In genomic region chr2:35044956-35045355, GRCm38 (mm10) we compare ENCODE assay signal across 8 mouse cellular contexts. TPM values are rescaled to one million over a fixed set of nuclear protein-coding genes. Genes with fewer than 3 reads are reported as not detected.
A peak's percentile ranks its signal among the peaks of the same experiment; 100 is the strongest.
DNase-seq lines count a peak whose midpoint lies in the region; ATAC-seq and TF ChIP-seq lines count a peak whose summit lies in the region.

No protein-coding gene starts in this region.

- no peak for ATAC-seq in lung, embryonic 14.5 days (ENCODE audit: insufficient read depth)
- no peak for ATAC-seq in forebrain, embryonic 13.5 days

- no peaks in the 10 kb centered on the region for H3K4me1 ChIP-seq in heart, embryonic 10.5 days
- no peaks in the 10 kb centered on the region for H3K4me1 ChIP-seq in embryonic facial prominence, embryonic 10.5 days
- H3K4me1 ChIP-seq in lung, embryonic 14.5 days (ENCODE audit: insufficient read depth): no peaks in the 10 kb centered on the region
- H3K4me1 ChIP-seq in forebrain, embryonic 13.5 days: no peaks in the 10 kb centered on the region

- no peaks in the 10 kb centered on the region for H3K36me3 ChIP-seq in heart, embryonic 10.5 days
- no peaks in the 10 kb centered on the region for H3K36me3 ChIP-seq in embryonic facial prominence, embryonic 10.5 days (replicated peaks)
- no peaks in the 10 kb centered on the region for H3K36me3 ChIP-seq in lung, embryonic 14.5 days (ENCODE audit: insufficient read depth)
- H3K36me3 ChIP-seq in forebrain, embryonic 13.5 days (ENCODE audit: poor library complexity, severe bottlenecking): no peaks in the 10 kb centered on the region

- no peaks in the 10 kb centered on the region for H3K27me3 ChIP-seq in heart, embryonic 10.5 days (ENCODE audit: insufficient read depth, poor library complexity, severe bottlenecking)
- H3K27me3 ChIP-seq in embryonic facial prominence, embryonic 10.5 days (replicated peaks; ENCODE audit: low read depth, poor library complexity, severe bottlenecking): no peaks in the 10 kb centered on the region
- H3K27me3 ChIP-seq in lung, embryonic 14.5 days (ENCODE audit: insufficient read depth, low read length): no peaks in the 10 kb centered on the region
- no peaks in the 10 kb centered on the region for H3K27me3 ChIP-seq in forebrain, embryonic 13.5 days

- 63% methylated on average over 2 of the region's 2 CpGs for WGBS in heart, embryonic 10.5 days
- WGBS in embryonic facial prominence, embryonic 10.5 days: 75% methylated on average over 2 of the region's 2 CpGs
- 73% methylated on average over 2 of the region's 2 CpGs for WGBS in lung, embryonic 14.5 days
- 83% methylated on average over 2 of the region's 2 CpGs for WGBS in forebrain, embryonic 13.5 days

- peak; percentile 80 for DNase-seq in heart, adult 11 months
- DNase-seq in heart, embryonic 10.5 days (ENCODE audit: low spot score): no peak
- DNase-seq in urinary bladder, postnatal 14 days (ENCODE audit: low spot score): peak; percentile 15
- no peak for DNase-seq in urinary bladder, adult 2 months (ENCODE audit: low spot score)
- DNase-seq in embryonic facial prominence, embryonic 10.5 days (ENCODE audit: low spot score): peak; percentile 21
- DNase-seq in lung, embryonic 14.5 days: peak; percentile 84
- no peak for DNase-seq in ovary, postnatal 36 days (ENCODE audit: low spot score)

- no peak overlapping the region for H3K4me3 ChIP-seq in heart, embryonic 10.5 days
- H3K4me3 ChIP-seq in embryonic facial prominence, embryonic 10.5 days: no peak overlapping the region
- no peak overlapping the region for H3K4me3 ChIP-seq in lung, embryonic 14.5 days (ENCODE audit: low read depth, low read length)
- H3K4me3 ChIP-seq in forebrain, embryonic 13.5 days: no peak overlapping the region

- H3K9ac ChIP-seq in lung, embryonic 14.5 days: no peak overlapping the region
- H3K9ac ChIP-seq in forebrain, embryonic 13.5 days: no peak overlapping the region

- H3K9me3 ChIP-seq in heart, embryonic 10.5 days: no peaks in the 10 kb centered on the region
- H3K9me3 ChIP-seq in embryonic facial prominence, embryonic 10.5 days: 0 out of 2 replicates have a peak, but pooled peaks cover 4% of the 10 kb centered on the region
- H3K9me3 ChIP-seq in lung, embryonic 14.5 days (ENCODE audit: low read depth, low read length): no peaks in the 10 kb centered on the region
- peaks cover 4% of the 10 kb centered on the region for H3K9me3 ChIP-seq in forebrain, embryonic 13.5 days (replicated peaks)

- TF ChIP-seq CTCF in lung, embryonic 14.5 days (IDR thresholded peaks at IDR 0.05; ENCODE audit: low read depth): peak; percentile 79

- no peak overlapping the region for H3K27ac ChIP-seq in heart, embryonic 10.5 days
- no peak overlapping the region for H3K27ac ChIP-seq in embryonic facial prominence, embryonic 10.5 days (replicated peaks)
- no peak overlapping the region for H3K27ac ChIP-seq in lung, embryonic 14.5 days (ENCODE audit: low read depth)
- H3K27ac ChIP-seq in forebrain, embryonic 13.5 days: no peak overlapping the region

- H3K4me2 ChIP-seq in lung, embryonic 14.5 days: no peak overlapping the region
- H3K4me2 ChIP-seq in forebrain, embryonic 13.5 days: no peak overlapping the region

RNA-seq across cellular contexts. Expression of gene Hc, which starts 16.3 kb away (rescaled TPM):
- 0.31 TPM in 1 of 2 replicates, not detected in the other for polyA plus RNA-seq in heart, embryonic 10.5 days (2016; fragmentation: Nextera tagmentation; extraction: Ambion mirVana)
- 0.40 and 0.56 TPM in 2 replicates for polyA plus RNA-seq in urinary bladder, adult 2 months (2012; rRNA removed)
- polyA plus RNA-seq in embryonic facial prominence, embryonic 10.5 days (2016; fragmentation: Nextera tagmentation; extraction: Ambion mirVana): 0.10 and 0.17 TPM in 2 replicates
- polyA plus RNA-seq in lung, embryonic 14.5 days (2014; fragmentation: Nextera tagmentation; extraction: Ambion mirVana): 0.49 and 1.5 TPM in 2 replicates
- 0.35 and 0.36 TPM in 2 replicates for polyA plus RNA-seq in forebrain, embryonic 13.5 days (2015; fragmentation: Nextera tagmentation; extraction: Ambion mirVana)

RNA-seq across cellular contexts. Expression of gene AI182371, which starts 56.4 kb away (rescaled TPM):
- polyA plus RNA-seq in heart, embryonic 10.5 days (2016; fragmentation: Nextera tagmentation; extraction: Ambion mirVana): 2.0 TPM in 2 replicates
- 1.0 and 1.4 TPM in 2 replicates for polyA plus RNA-seq in urinary bladder, adult 2 months (2012; rRNA removed)
- 0.15 TPM in 1 of 2 replicates, not detected in the other for polyA plus RNA-seq in embryonic facial prominence, embryonic 10.5 days (2016; fragmentation: Nextera tagmentation; extraction: Ambion mirVana)
- polyA plus RNA-seq in lung, embryonic 14.5 days (2014; fragmentation: Nextera tagmentation; extraction: Ambion mirVana): 0.15 TPM in 1 of 2 replicates, not detected in the other
- polyA plus RNA-seq in forebrain, embryonic 13.5 days (2015; fragmentation: Nextera tagmentation; extraction: Ambion mirVana): 0.18 and 0.34 TPM in 2 replicates

Comparison
In these comparisons a context has a peak if more than half of its experiments do, and no peak if none do; other contexts are left out.
1. DNase-seq: peak in heart, adult 11 months (single experiment), urinary bladder, postnatal 14 days (single experiment), embryonic facial prominence, embryonic 10.5 days (single experiment) and lung, embryonic 14.5 days (single experiment); none in heart, embryonic 10.5 days (single experiment), urinary bladder, adult 2 months (single experiment) and ovary, postnatal 36 days (single experiment).